In the genomic region with DNA sequence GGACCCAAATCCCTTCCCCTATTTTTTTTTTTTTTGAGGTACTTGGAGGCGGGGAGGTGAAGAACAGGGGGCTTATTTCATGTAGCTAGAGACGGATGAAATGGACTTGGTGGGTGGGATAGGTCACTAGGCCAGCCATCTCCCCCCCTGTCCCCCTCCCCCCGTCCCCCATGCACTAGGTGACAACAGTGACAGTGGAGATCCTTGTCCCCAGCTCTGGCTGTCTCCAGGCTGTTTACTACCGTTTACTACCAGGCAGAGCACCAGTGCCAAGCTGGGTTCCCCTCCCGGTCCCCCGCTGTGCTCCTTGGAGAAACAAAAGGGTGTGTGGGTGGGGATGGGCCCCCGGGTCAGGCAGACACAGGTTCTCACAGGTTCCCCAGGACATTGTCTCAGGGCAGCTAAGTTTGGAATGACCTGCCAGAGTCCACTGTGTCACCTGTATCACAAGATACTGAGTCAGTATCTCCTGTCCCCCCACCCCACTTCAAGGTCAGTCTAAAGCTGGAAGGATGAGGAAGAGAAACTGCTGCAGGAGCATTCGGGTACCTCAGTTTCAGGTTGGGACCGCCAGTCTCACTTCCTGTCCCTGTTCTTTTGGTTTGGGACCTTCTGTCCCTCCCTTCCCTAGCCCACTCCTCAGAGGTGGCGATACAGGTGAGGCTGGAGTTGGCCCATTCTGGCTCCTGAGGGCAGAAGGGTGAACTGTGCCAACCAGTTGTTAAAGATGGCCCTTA, we compare ENCODE assay signal across 7 mouse cellular contexts. TPM values are rescaled to one million over a fixed set of nuclear protein-coding genes. Genes with fewer than 3 reads are reported as not detected.
A peak's percentile ranks its signal among the peaks of the same experiment; 100 is the strongest.
DNase-seq lines count a peak whose midpoint lies in the region; ATAC-seq lines count a peak whose summit lies in the region.

No protein-coding gene starts in this region.

- ATAC-seq in lung, embryonic 16.5 days (ENCODE audit: low read depth): no peak
- ATAC-seq in forebrain, embryonic 12.5 days (ENCODE audit: low FRiP score): peak; percentile 36; the same call in 1 of the 2 replicates
- ATAC-seq in limb, embryonic 13.5 days (ENCODE audit: low FRiP score, low read depth): no peak
- no peak for ATAC-seq in stomach, embryonic 14.5 days (ENCODE audit: insufficient number of reproducible peaks, insufficient read depth, low FRiP score, low read depth)
- no peak for ATAC-seq in monocyte, adult 5-6 weeks (replicated peaks; ENCODE audit: insufficient number of reproducible peaks, low FRiP score, low TSS enrichment, poor library complexity, severe bottlenecking)
- no peak for ATAC-seq in CD4-positive, CD25-positive, alpha-beta regulatory T cell, adult 4 months

- H3K9me3 ChIP-seq in lung, embryonic 16.5 days (ENCODE audit: control insufficient read depth, low read length): no peaks in the 10 kb centered on the region
- no peaks in the 10 kb centered on the region for H3K9me3 ChIP-seq in forebrain, embryonic 12.5 days
- no peaks in the 10 kb centered on the region for H3K9me3 ChIP-seq in limb, embryonic 13.5 days
- no peaks in the 10 kb centered on the region for H3K9me3 ChIP-seq in stomach, embryonic 14.5 days (ENCODE audit: control insufficient read depth, low read depth, low read length)

- H3K4me2 ChIP-seq in lung, embryonic 16.5 days (ENCODE audit: low read depth, low read length): peak overlapping the region; percentile 74
- H3K4me2 ChIP-seq in forebrain, embryonic 12.5 days: peak overlapping the region; percentile 91
- H3K4me2 ChIP-seq in limb, embryonic 13.5 days (replicated peaks): peak overlapping the region; percentile 87
- peak overlapping the region; percentile 89 for H3K4me2 ChIP-seq in stomach, embryonic 14.5 days (replicated peaks; ENCODE audit: low read depth, low read length)

- peak overlapping the region; percentile 47 for H3K4me3 ChIP-seq in lung, embryonic 16.5 days (ENCODE audit: low read length)
- H3K4me3 ChIP-seq in forebrain, embryonic 12.5 days (replicated peaks): peak overlapping the region; percentile 46
- peak overlapping the region; percentile 49 for H3K4me3 ChIP-seq in limb, embryonic 13.5 days
- H3K4me3 ChIP-seq in stomach, embryonic 14.5 days (ENCODE audit: low read depth, low read length): peak overlapping the region; percentile 35

- DNase-seq in lung, postnatal 14 days: no peak

- H3K27me3 ChIP-seq in lung, embryonic 16.5 days (ENCODE audit: control insufficient read depth, insufficient read depth, low read depth, low read length): peaks cover 15% of the 10 kb centered on the region
- peaks cover 25% of the 10 kb centered on the region for H3K27me3 ChIP-seq in forebrain, embryonic 12.5 days
- peaks cover 48% of the 10 kb centered on the region for H3K27me3 ChIP-seq in limb, embryonic 13.5 days
- H3K27me3 ChIP-seq in stomach, embryonic 14.5 days (ENCODE audit: control insufficient read depth, insufficient read depth, low read length): peaks cover 5% of the 10 kb centered on the region; the same call in 1 of the 2 replicates

- no peaks in the 10 kb centered on the region; the same call in 1 of the 2 replicates for H3K36me3 ChIP-seq in lung, embryonic 16.5 days (ENCODE audit: control insufficient read depth, insufficient read depth, low read length)
- H3K36me3 ChIP-seq in forebrain, embryonic 12.5 days (replicated peaks): peaks cover 28% of the 10 kb centered on the region
- H3K36me3 ChIP-seq in limb, embryonic 13.5 days: no peaks in the 10 kb centered on the region
- no peaks in the 10 kb centered on the region; the same call in 1 of the 2 replicates for H3K36me3 ChIP-seq in stomach, embryonic 14.5 days (ENCODE audit: control insufficient read depth, insufficient read depth, low read length)

- H3K9ac ChIP-seq in lung, embryonic 16.5 days (ENCODE audit: low read length): peak overlapping the region; percentile 52; the same call in 1 of the 2 replicates
- H3K9ac ChIP-seq in forebrain, embryonic 12.5 days: peak overlapping the region; percentile 61
- no peak overlapping the region; the same call in 1 of the 2 replicates for H3K9ac ChIP-seq in limb, embryonic 13.5 days
- H3K9ac ChIP-seq in stomach, embryonic 14.5 days (replicated peaks; ENCODE audit: low read depth, low read length): peak overlapping the region; percentile 36; the same call in 1 of the 2 replicates

- peaks cover 6% of the 10 kb centered on the region; the same call in 1 of the 2 replicates for H3K4me1 ChIP-seq in lung, embryonic 16.5 days (replicated peaks; ENCODE audit: control insufficient read depth, insufficient read depth, low read length)
- H3K4me1 ChIP-seq in forebrain, embryonic 12.5 days: peaks cover 10% of the 10 kb centered on the region
- peaks cover 33% of the 10 kb centered on the region for H3K4me1 ChIP-seq in limb, embryonic 13.5 days
- 0 out of 2 replicates have a peak, but pooled peaks cover 7% of the 10 kb centered on the region for H3K4me1 ChIP-seq in stomach, embryonic 14.5 days (ENCODE audit: control insufficient read depth, insufficient read depth, low read length)

- no peak overlapping the region for H3K27ac ChIP-seq in lung, embryonic 16.5 days (ENCODE audit: low read length)
- no peak overlapping the region for H3K27ac ChIP-seq in forebrain, embryonic 12.5 days
- H3K27ac ChIP-seq in limb, embryonic 13.5 days: no peak overlapping the region
- no peak overlapping the region for H3K27ac ChIP-seq in stomach, embryonic 14.5 days (ENCODE audit: low read length)

- 23% methylated on average over 9 of the region's 10 CpGs for WGBS in lung, embryonic 16.5 days
- 30% methylated on average over 7 of the region's 10 CpGs for WGBS in forebrain, embryonic 12.5 days
- 23% methylated on average over 10 of the region's 10 CpGs for WGBS in limb, embryonic 13.5 days
- 26% methylated on average over 10 of the region's 10 CpGs for WGBS in stomach, embryonic 14.5 days

RNA-seq across cellular contexts. Expression of a gene that starts 0.5 kb away (rescaled TPM):
- 0.47 and 0.58 TPM in 2 replicates for polyA plus RNA-seq in lung, embryonic 16.5 days (2015; fragmentation: Nextera tagmentation; extraction: Ambion mirVana)
- 0.22 and 0.26 TPM in 2 replicates for polyA plus RNA-seq in forebrain, embryonic 12.5 days (2016; fragmentation: Nextera tagmentation; extraction: Ambion mirVana)
- 0.25 and 0.29 TPM in 2 replicates for polyA plus RNA-seq in limb, embryonic 13.5 days (2015; fragmentation: Nextera tagmentation; extraction: Ambion mirVana)
- polyA plus RNA-seq in stomach, embryonic 14.5 days (2014; fragmentation: Nextera tagmentation; extraction: Ambion mirVana): 0.46 and 0.59 TPM in 2 replicates
- total RNA-seq in monocyte, adult 5-6 weeks (2017): 4.4 to 27.8 TPM (median 4.9 TPM) in 3 replicates
- polyA plus RNA-seq in CD4-positive, CD25-positive, alpha-beta regulatory T cell, adult 4 months (2017; shearing (Covaris generic)): 100 to 1,000 TPM in 1 of 2 experiments, 10 to 100 TPM in 1; 51.7 to 101 TPM

Comparison
In these comparisons a context has a peak if more than half of its experiments do, and no peak if none do; other contexts are left out.
1. RNA of a gene that starts 0.5 kb away (polyA plus RNA-seq): 51.7 to 101 TPM in CD4-positive, CD25-positive, alpha-beta regulatory T cell, adult 4 months; 0.47 to 0.58 TPM in lung, embryonic 16.5 days, 0.46 to 0.59 TPM in stomach, embryonic 14.5 days, 0.22 to 0.26 TPM in forebrain, embryonic 12.5 days and 0.25 to 0.29 TPM in limb, embryonic 13.5 days; every median in the first group is over 10 times any median in the second.
2. Peak in every context shown above with its lines, with median percentiles within 50 percentile points of each other: H3K4me2 ChIP-seq and H3K4me3 ChIP-seq.